Comparison of ENCODE assay signal across 29 mouse cellular contexts in genomic region chr11:69540700-69541099, GRCm38 (mm10). TPM values are rescaled to one million over a fixed set of nuclear protein-coding genes. Genes with fewer than 3 reads are reported as not detected.
"Had no signal": no experiment of that assay in that cellular context is flagged by ENCODE, and none has a peak within 500 bp of the region (broad histone marks: within the 10 kb centered on the region; RNA-seq: fewer than 3 reads in every experiment).

No protein-coding gene starts in this region.

- H3K4me2 ChIP-seq: embryonic facial prominence, embryonic 12.5 days; embryonic facial prominence, embryonic 13.5 days; embryonic facial prominence, embryonic 15.5 days; forebrain, embryonic 12.5 days; forebrain, embryonic 13.5 days; forebrain, embryonic 15.5 days had no signal

- H3K9ac ChIP-seq: embryonic facial prominence, embryonic 12.5 days; embryonic facial prominence, embryonic 13.5 days; embryonic facial prominence, embryonic 15.5 days; forebrain, embryonic 12.5 days; forebrain, embryonic 13.5 days; forebrain, embryonic 15.5 days; forebrain, postnatal 0 days had no signal

- H3K9me3 ChIP-seq: embryonic facial prominence, embryonic 10.5 days; embryonic facial prominence, embryonic 12.5 days; embryonic facial prominence, embryonic 13.5 days; embryonic facial prominence, embryonic 15.5 days; forebrain, embryonic 10.5 days; forebrain, embryonic 12.5 days; forebrain, embryonic 13.5 days; forebrain, embryonic 15.5 days; heart, embryonic 10.5 days had no signal

- H3K27me3 ChIP-seq: embryonic facial prominence, embryonic 12.5 days; embryonic facial prominence, embryonic 13.5 days; embryonic facial prominence, embryonic 15.5 days; forebrain, embryonic 12.5 days; forebrain, embryonic 13.5 days; forebrain, embryonic 15.5 days had no signal

- H3K36me3 ChIP-seq: embryonic facial prominence, embryonic 10.5 days; embryonic facial prominence, embryonic 12.5 days; embryonic facial prominence, embryonic 13.5 days; embryonic facial prominence, embryonic 15.5 days; forebrain, embryonic 10.5 days; forebrain, embryonic 12.5 days; forebrain, embryonic 15.5 days; heart, embryonic 10.5 days had no signal

- H3K27ac ChIP-seq: embryonic facial prominence, embryonic 10.5 days; embryonic facial prominence, embryonic 12.5 days; embryonic facial prominence, embryonic 13.5 days; embryonic facial prominence, embryonic 15.5 days; forebrain, embryonic 10.5 days; forebrain, embryonic 12.5 days; forebrain, embryonic 13.5 days; forebrain, embryonic 15.5 days; gastrocnemius, adult 2 months; heart, adult 2 months; heart, embryonic 10.5 days had no signal

- DNase-seq: cerebellum, adult 9-11 months; cerebellum, postnatal 10 days; cerebellum, postnatal 14 days; cerebellum, postnatal 25 days; cerebellum, postnatal 36 days; embryo, embryonic 11 days; forebrain, postnatal 0 days; gastrocnemius, adult 2 months; gastrocnemius, postnatal 10 days; gastrocnemius, postnatal 14 days; gastrocnemius, postnatal 25 days; gastrocnemius, postnatal 36 days; heart, adult 11 months; heart, adult 18-20 months; heart, adult 2 months had no signal

- H3K4me3 ChIP-seq: embryonic facial prominence, embryonic 10.5 days; embryonic facial prominence, embryonic 12.5 days; embryonic facial prominence, embryonic 13.5 days; embryonic facial prominence, embryonic 15.5 days; erythroblast, embryonic 14.5 days; forebrain, embryonic 10.5 days; forebrain, embryonic 12.5 days; forebrain, embryonic 13.5 days; forebrain, embryonic 15.5 days; gastrocnemius, adult 2 months; heart, adult 2 months; heart, embryonic 10.5 days had no signal

- ATAC-seq: forebrain, embryonic 13.5 days; forebrain, embryonic 14.5 days; forebrain, embryonic 15.5 days; forebrain, embryonic 16.5 days; forebrain, postnatal 0 days had no signal

RNA-seq across cellular contexts. Expression of gene Dnah2, which starts 8.2 kb away (rescaled TPM):
- total RNA-seq: common myeloid progenitor, adult 5-6 weeks had no signal
- polyA plus RNA-seq: erythroblast, embryonic 14.5 days had no signal

RNA-seq across cellular contexts. Expression of gene Efnb3, which starts 19.3 kb away (rescaled TPM):
- total RNA-seq: granulocyte monocyte progenitor cell, adult 5-6 weeks had no signal
